Mouse (Mus musculus) neural tube, embryonic 13.5 days (tissue): ENCODE measurements around the gene Iltifb. TPM values are rescaled to one million over a fixed set of nuclear protein-coding genes. Genes with fewer than 3 reads are reported as not detected.
"Not testable (repeated sequence)": the region's sequence is repeated elsewhere in the genome, so short reads cannot be mapped to it uniquely, and the experiment has no call there.

ENCODE experiments used
- ATAC-seq: fragments of 200-750 bp; cut with Nextera tagmentation; 2 replicates; pipeline ENCODE4 v1.8.0; 2017; ENCODE audit warnings: low read depth, mild to moderate bottlenecking, moderate TSS enrichment, moderate library complexity
- H3K27ac ChIP-seq: fragments of 300-500 bp; sonication (generic); replicated peaks from 2 replicates; pipeline ENCODE4 v1.5.1; 2015; ENCODE audit warnings: moderate library complexity, mild to moderate bottlenecking, inconsistent platforms
- H3K27me3 ChIP-seq: fragments of 300-500 bp; sonication (generic); 2 replicates; pipeline ENCODE4 v1.6.1; 2015; ENCODE audit warnings: mild to moderate bottlenecking, inconsistent platforms
- H3K36me3 ChIP-seq: fragments of 300-500 bp; sonication (generic); 2 replicates; pipeline ENCODE4 v1.6.1; 2015; ENCODE audit warnings: mild to moderate bottlenecking, inconsistent platforms
- H3K4me1 ChIP-seq: fragments of 300-500 bp; sonication (generic); replicated peaks from 2 replicates; pipeline ENCODE4 v1.6.1; 2015; ENCODE audit warnings: inconsistent platforms
- H3K4me2 ChIP-seq: fragments of 300-500 bp; sonication (generic); 2 replicates; pipeline ENCODE4 v1.6.1; 2015; ENCODE audit warnings: inconsistent platforms, mild to moderate bottlenecking, moderate library complexity
- H3K4me3 ChIP-seq: fragments of 300-500 bp; sonication (generic); 2 replicates; pipeline ENCODE4 v1.5.1; 2015; ENCODE audit warnings: mild to moderate bottlenecking, inconsistent platforms
- H3K9ac ChIP-seq: fragments of 300-500 bp; sonication (generic); 2 replicates; pipeline ENCODE4 v1.6.1; 2015; ENCODE audit warnings: moderate library complexity, mild to moderate bottlenecking, inconsistent platforms
- H3K9me3 ChIP-seq: fragments of 300-500 bp; sonication (generic); 2 replicates; pipeline ENCODE4 v1.6.1; 2016; ENCODE audit warnings: inconsistent platforms
- WGBS: fragments of 180-500 bp; shearing (Covaris S2); methylation state at CpG from one replicate; pipeline ENCODE4 v1.1.7; 2015; 5-methylcytosine and 5-hydroxymethylcytosine counted together
- polyA plus RNA-seq: library from polyadenylated mRNA; unstranded; fragments of >200 nt; fragmentation: Nextera tagmentation; extraction: Ambion mirVana; gene quantifications from 2 replicates; pipeline ENCODE4 v1.2.1, GENCODE M21; 2015

Iltifb gene
- polyA plus RNA-seq, result not detected in 2 replicates

DNA sequence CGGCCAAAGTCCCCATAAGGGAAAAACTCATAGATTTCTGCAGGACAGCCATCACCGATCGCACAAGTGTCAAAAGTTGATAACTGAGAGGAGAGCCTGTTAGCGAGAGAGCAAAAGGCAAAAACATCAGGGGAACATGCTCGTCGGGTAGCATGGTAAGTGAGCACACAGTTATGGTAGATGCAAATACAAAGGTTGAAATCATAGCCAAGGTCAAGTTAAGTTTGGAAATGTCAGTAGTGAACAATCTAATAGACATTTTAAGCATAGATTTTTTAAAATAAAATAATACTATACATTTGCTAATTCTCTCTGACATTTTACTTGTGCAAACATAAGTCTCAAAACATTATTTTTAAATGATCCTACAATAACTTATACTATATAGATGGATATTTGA, at the start of gene Iltifb:
Gene Iltifb (minus strand): TSS at position 101 of the 400 bp plus-strand sequence.
- Histone ChIP-seq H3K27me3 (no peaks in the 10 kb centered on the region), H3K4me1 (no peaks in the 10 kb centered on the region), H3K9ac (no peak within 1 kb of the TSS), H3K36me3 (no peaks in the 10 kb centered on the region), H3K9me3 (no peaks in the 10 kb centered on the region), H3K4me2 (no peak within 1 kb of the TSS), H3K27ac (no peak within 1 kb of the TSS), H3K4me3 (no peak within 1 kb of the TSS)
- WGBS, result 93% methylated on average over 6 of the region's 6 CpGs
- no peak for ATAC-seq

DNA sequence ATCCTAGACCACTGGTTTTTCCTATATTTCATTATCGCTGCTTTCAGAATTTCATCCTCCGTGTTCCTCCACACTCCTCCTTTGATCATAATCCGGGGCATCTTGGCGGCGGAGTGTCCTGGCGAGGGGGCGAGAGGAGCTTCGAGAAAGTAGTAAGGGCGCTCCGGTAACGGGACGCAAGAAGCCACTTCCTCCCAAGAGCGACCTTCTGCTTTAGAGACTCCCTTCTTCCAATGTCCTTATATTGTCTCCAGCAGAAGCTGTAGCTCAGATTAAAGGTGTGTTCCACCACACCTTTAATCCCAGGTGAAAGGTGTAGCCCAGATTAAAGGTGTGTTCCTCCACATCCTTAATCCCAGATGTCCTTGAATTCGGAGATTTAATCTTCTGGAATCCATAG, 48.3 kb upstream of the Iltifb start, which contains the start of gene Gm9046:
Gene Gm9046 (minus strand): TSS at position 101 of the 400 bp plus-strand sequence.
- not testable (repeated sequence) for H3K4me3 ChIP-seq, ATAC-seq, H3K27ac ChIP-seq, H3K4me1 ChIP-seq, H3K4me2 ChIP-seq, H3K9me3 ChIP-seq, H3K27me3 ChIP-seq, H3K9ac ChIP-seq, H3K36me3 ChIP-seq
- no CpG with 5 or more reads among the region's 14 CpGs for WGBS

DNA sequence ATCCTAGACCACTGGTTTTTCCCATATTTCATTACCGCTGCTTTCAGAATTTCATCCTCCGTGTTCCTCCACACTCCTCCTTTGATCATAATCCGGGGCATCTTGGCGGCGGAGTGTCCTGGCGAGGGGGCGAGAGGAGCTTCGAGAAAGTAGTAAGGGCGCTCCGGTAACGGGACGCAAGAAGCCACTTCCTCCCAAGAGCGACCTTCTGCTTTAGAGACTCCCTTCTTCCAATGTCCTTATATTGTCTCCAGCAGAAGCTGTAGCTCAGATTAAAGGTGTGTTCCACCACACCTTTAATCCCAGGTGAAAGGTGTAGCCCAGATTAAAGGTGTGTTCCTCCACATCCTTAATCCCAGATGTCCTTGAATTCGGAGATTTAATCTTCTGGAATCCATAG, 42.9 kb upstream of the Iltifb start, which contains the start of gene Gm9045:
Gene Gm9045 (minus strand): TSS at position 101 of the 400 bp plus-strand sequence.
- WGBS, result no CpG with 5 or more reads among the region's 14 CpGs
- ATAC-seq, H3K4me3 ChIP-seq: not testable (repeated sequence)

DNA sequence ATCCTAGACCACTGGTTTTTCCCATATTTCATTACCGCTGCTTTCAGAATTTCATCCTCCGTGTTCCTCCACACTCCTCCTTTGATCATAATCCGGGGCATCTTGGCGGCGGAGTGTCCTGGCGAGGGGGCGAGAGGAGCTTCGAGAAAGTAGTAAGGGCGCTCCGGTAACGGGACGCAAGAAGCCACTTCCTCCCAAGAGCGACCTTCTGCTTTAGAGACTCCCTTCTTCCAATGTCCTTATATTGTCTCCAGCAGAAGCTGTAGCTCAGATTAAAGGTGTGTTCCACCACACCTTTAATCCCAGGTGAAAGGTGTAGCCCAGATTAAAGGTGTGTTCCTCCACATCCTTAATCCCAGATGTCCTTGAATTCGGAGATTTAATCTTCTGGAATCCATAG, 37.5 kb upstream of the Iltifb start, which contains the start of gene Gm9044:
Gene Gm9044 (minus strand): TSS at position 101 of the 400 bp plus-strand sequence.
- H3K36me3 ChIP-seq, H3K9me3 ChIP-seq, H3K4me3 ChIP-seq, H3K27me3 ChIP-seq, H3K27ac ChIP-seq, ATAC-seq, H3K4me2 ChIP-seq, H3K4me1 ChIP-seq, H3K9ac ChIP-seq: not testable (repeated sequence)
- WGBS, result no CpG with 5 or more reads among the region's 14 CpGs

More for the DNA sequence above, 42.9 kb upstream of the Iltifb start, which contains the start of gene Gm9045:
- H3K4me1 ChIP-seq, H3K27me3 ChIP-seq, H3K27ac ChIP-seq, H3K36me3 ChIP-seq, H3K4me2 ChIP-seq, H3K9me3 ChIP-seq, H3K9ac ChIP-seq: not testable (repeated sequence)

DNA sequence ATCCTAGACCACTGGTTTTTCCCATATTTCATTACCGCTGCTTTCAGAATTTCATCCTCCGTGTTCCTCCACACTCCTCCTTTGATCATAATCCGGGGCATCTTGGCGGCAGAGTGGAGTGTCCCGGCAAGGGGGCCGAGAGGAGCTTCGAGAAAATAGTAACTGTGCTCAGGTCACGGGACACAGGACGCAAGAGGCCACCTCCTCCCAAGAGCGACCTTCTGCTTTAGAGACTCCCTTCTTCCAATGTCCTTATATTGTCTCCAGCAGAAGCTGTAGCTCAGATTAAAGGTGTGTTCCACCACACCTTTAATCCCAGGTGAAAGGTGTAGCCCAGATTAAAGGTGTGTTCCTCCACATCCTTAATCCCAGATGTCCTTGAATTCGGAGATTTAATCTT, 32.0 kb upstream of the Iltifb start, which contains the start of gene Gm9040:
Gene Gm9040 (minus strand): TSS at position 101 of the 400 bp plus-strand sequence.
- H3K9me3 ChIP-seq, H3K27me3 ChIP-seq, H3K36me3 ChIP-seq, H3K4me2 ChIP-seq, H3K4me1 ChIP-seq, H3K4me3 ChIP-seq, ATAC-seq, H3K27ac ChIP-seq, H3K9ac ChIP-seq: not testable (repeated sequence)
- no CpG with 5 or more reads among the region's 11 CpGs for WGBS

DNA sequence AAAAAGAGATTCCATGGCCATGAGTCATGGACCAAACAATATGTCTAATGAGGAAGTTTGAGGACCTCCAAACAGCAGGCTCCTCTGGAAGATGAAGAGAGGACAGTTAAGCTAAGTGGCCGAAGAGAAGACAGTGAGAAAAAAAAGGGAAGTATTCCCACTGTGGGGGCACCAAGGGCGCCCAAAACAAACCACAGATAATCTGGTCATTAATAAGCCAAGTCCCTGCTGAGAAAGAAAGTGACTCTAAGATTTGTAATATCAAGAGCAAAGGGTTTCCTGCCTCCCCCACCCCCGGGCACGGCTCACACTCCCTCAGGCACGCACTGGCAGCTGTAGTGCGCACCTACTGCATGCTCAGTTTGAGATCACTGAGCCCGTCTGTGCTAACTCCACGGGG, 24.2 kb upstream of the Iltifb start:
- no peak for ATAC-seq
- no peaks in the 10 kb centered on the region for H3K27me3 ChIP-seq
- H3K4me1 ChIP-seq, result no peaks in the 10 kb centered on the region
- no peak overlapping the region for H3K4me2 ChIP-seq
- 83% methylated on average over 8 of the region's 8 CpGs for WGBS
- H3K36me3 ChIP-seq, result no peaks in the 10 kb centered on the region
- no peak overlapping the region for H3K4me3 ChIP-seq
- H3K27ac ChIP-seq, result no peak overlapping the region
- H3K9me3 ChIP-seq, result no peaks in the 10 kb centered on the region
- H3K9ac ChIP-seq, result no peak overlapping the region

DNA sequence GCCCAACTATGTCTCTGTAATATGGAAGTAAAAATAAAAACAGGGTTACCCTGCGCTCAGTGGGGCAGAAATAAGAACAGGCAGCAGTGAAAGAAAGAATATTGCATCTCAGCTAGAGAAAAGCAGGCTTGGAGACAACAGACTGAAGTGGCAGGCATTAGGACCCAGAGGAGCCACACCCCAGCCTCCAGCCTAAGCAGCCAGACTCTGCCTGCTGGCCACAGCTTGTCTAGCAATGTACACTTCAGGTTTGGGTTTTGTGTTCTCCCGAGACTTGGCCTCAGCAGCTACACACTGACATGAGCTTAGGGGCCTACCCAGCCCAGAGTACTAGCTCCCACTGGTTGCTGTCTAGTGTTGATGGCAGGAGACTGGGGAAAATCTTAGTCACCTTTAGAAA, 7.3 kb upstream of the Iltifb start:
- not testable (repeated sequence) for H3K36me3 ChIP-seq, H3K4me1 ChIP-seq, H3K4me2 ChIP-seq, H3K27ac ChIP-seq, H3K4me3 ChIP-seq, ATAC-seq, H3K9me3 ChIP-seq, H3K27me3 ChIP-seq, H3K9ac ChIP-seq
- WGBS, result 45% methylated on average over 2 of the region's 2 CpGs

DNA sequence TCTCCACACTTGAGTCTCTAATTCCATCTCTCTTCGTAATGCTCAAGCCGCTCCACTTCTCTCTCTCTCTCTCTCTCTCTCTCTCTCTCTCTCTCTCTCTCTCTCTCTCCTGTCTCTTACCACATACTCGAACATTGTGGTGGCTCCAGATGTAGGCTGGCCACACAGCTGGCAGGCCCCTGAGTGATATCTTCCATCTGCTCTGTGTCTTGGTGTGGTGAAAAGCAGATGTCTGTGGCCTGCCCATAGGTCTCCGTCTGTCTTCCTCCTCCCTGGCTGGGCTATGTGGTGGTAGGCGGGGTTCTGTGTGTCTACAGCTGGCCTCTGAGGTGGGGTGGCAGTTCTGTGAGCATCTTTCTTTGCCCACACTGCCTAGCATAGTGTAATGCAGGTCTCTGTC, 11.8 kb downstream of the Iltifb start:
- not testable (repeated sequence) for H3K4me1 ChIP-seq, H3K9me3 ChIP-seq, H3K27ac ChIP-seq, H3K4me3 ChIP-seq, H3K4me2 ChIP-seq, ATAC-seq, H3K27me3 ChIP-seq, H3K9ac ChIP-seq, H3K36me3 ChIP-seq
- WGBS, result 90% methylated on average over 3 of the region's 5 CpGs

DNA sequence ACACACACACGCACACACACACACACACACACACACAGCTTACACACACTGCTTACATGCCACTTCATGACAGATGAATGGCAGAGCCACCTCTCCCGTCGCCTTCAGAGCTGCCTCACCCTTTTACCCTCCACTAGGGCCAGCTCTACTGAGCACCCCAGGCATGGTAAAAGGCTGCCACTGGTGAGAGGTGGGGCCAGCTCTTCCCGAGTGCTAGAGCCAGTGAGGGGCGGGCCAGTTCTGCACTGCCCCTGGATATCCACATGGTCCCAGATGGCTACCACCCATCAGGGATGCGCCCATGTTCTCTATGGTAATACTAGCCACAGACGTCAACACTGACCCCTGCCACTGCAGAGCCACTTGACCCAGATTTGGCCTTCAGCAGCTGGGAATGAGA, 12.3 kb downstream of the Iltifb start:
- WGBS, result 87% methylated on average over 7 of the region's 7 CpGs
- not testable (repeated sequence) for H3K27me3 ChIP-seq, H3K36me3 ChIP-seq, H3K4me1 ChIP-seq, ATAC-seq, H3K4me2 ChIP-seq, H3K4me3 ChIP-seq, H3K9ac ChIP-seq, H3K27ac ChIP-seq, H3K9me3 ChIP-seq

DNA sequence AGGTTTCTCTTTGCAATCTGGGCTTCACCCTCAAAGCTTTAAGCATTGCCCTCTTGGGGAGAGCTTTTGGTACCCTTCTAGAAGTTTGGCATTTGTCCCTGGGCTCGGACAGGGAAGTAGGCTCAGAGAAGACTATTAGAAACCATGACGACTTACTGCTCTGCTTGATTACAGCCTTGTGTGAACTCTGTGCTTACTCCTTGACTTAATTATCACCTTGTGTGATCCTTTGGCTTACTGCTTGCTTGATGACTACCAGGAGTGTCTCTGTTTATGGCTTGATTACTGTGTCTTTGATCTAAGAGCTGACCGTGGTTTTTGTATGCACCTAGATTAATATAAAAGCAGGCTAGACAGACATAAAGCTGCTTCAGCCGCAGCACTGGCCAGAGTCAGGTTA, 16.8 kb downstream of the Iltifb start:
- H3K36me3 ChIP-seq, H3K27ac ChIP-seq: not testable (repeated sequence)

DNA sequence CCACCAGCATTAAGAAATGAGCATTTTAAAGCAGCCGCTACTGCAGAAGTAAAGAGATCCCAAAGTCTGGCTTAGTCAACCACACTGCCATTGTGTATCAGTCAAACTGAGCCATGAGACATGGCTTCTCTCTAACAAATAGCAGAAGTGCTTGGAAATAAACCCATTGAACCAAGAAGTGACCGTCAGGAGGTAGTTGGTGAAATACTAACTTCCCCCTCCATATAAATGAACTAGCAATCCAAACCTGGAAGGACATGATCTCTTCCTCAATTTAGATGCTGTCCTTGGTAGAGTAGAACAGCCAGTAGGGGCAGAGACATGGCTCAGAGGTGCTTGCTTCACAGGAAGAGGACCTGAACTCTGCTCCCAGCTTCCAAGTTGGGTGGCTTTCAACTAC, 23.4 kb downstream of the Iltifb start:
- not testable (repeated sequence) for ATAC-seq
- WGBS, result no CpG with 5 or more reads among the region's 2 CpGs

More for the DNA sequence above, 16.8 kb downstream of the Iltifb start:
- not testable (repeated sequence) for H3K27me3 ChIP-seq, H3K4me1 ChIP-seq, H3K4me3 ChIP-seq, H3K9ac ChIP-seq, ATAC-seq, H3K9me3 ChIP-seq, H3K4me2 ChIP-seq
- no CpG with 5 or more reads among the region's 4 CpGs for WGBS

DNA sequence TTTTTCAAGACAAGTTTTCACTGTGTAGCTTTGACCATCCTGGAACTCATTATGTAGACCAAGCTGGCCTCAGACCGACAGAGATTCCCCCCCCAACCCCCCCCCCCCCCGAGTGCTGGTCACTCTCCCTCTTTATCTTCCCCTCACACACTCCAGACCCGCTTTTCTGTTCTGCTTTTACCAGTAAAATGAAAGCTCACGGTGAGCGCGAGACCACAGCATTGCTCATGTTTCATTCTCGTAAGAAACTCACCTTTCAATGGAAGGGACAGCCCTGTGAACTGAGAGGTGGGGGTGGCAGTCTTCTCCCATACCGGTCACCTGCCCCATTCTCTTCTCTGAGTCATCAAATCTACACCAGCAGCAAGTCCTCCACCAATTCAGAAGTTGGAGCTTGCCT, 26.0 kb downstream of the Iltifb start:
- not testable (repeated sequence) for H3K4me3 ChIP-seq, H3K27me3 ChIP-seq, H3K27ac ChIP-seq, H3K9me3 ChIP-seq, H3K9ac ChIP-seq, H3K36me3 ChIP-seq, ATAC-seq, H3K4me1 ChIP-seq, H3K4me2 ChIP-seq
- WGBS, result 90% methylated on average over 2 of the region's 8 CpGs

More for the DNA sequence above, 23.4 kb downstream of the Iltifb start:
- not testable (repeated sequence) for H3K9ac ChIP-seq, H3K4me2 ChIP-seq, H3K27ac ChIP-seq, H3K9me3 ChIP-seq, H3K27me3 ChIP-seq, H3K36me3 ChIP-seq, H3K4me3 ChIP-seq, H3K4me1 ChIP-seq

DNA sequence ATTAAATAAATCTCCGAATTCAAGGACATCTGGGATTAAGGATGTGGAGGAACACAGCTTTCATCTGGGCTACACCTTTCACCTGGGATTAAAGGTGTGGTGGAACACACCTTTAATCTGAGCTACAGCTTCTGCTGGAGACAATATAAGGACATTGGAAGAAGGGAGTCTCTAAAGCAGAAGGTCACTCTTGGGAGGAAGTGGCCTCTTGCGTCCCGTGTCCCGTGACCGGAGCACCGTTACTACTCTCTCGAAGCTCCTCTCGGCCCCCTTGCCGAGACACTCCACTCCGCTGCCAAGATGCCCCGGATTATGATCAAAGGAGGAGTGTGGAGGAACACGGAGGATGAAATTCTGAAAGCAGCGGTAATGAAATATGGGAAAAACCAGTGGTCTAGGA, 36.5 kb downstream of the Iltifb start, which contains the start of gene Gm32802:
Gene Gm32802 (plus strand): TSS at position 301 of the 400 bp plus-strand sequence.
- H3K4me2 ChIP-seq, result not testable (repeated sequence)

More for the DNA sequence above, 36.5 kb downstream of the Iltifb start, which contains the start of gene Gm32802:
- not testable (repeated sequence) for H3K4me1 ChIP-seq, H3K9me3 ChIP-seq, ATAC-seq, H3K36me3 ChIP-seq, H3K9ac ChIP-seq, H3K27me3 ChIP-seq, H3K27ac ChIP-seq, H3K4me3 ChIP-seq
- no CpG with 5 or more reads among the region's 13 CpGs for WGBS
